Mouse (Mus musculus) NIH3T3 (cell line): ENCODE data around the gene Slc20a1.

Experiments
- DNase-seq: peaks from one replicate; pipeline ENCODE4 v3.0.0-alpha.2; 2012; ENCODE audit warnings: low read depth

Slc20a1 gene

DNA sequence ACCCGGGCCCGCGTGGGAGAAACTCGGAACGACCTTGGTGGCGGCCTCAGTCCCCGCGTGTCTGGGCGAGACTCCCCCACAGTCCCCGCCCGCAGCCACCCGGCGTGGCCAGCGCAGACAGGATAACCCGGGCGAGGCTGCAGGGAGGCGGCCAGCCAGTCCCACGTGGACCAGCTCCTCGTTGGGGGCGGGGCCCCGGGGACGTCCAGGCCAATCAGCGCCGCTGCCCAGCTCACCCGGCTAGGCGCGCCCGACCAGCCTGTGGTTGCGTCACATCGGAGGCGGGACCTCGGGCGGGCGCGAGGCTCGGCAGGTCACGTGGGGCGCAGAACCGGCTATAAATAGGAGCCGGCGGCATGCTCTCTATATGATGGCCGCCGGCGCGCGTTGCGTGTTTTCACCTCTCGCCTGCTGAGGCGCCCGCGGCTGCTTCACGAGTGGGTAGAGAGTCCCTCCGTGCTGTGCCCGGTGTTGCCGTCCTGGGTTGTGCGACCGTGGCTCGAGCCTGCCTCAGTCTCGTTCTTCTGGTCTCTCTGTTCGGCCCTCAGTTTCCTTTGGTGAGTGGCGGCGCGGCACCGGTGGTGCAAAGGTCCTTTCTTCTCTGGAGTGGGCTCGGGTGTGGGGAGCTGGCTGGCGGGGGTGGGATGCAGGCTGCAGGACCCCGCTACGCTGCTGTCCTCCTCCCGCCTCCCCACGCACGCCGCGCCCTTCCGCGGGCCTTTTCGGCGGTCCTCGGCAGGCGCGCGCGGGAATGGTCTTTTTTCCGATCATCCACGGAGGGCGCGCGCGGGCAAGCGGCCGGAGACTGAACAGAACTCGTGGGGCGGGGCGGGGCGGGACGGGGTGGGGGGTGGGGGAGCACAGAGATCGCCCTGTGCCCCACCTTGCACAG is at the start of gene Slc20a1:
Gene Slc20a1, plus strand, starts transcription at position 329 of the 892 bp plus-strand sequence.
- peak; percentile 99 for DNase-seq

DNA sequence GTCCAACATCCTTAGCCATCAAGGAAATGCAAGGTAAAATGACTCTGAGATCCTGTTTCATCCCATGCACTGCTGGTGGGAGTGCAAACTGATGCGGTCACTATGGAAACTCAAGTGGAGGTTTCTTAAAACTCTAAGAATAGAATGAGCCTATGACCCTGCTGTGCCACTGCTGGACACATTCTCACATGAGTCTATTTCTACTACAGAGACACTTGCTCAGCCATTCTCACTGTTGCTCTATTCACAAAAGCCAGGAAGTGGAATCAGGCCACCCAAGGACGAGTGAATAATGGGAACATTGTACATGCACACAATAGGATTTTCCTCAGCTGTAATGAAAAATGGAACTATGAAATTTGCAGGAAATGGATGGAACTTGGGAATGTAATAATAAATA is 49.7 kb upstream of the Slc20a1 start:
- no peak for DNase-seq

DNA sequence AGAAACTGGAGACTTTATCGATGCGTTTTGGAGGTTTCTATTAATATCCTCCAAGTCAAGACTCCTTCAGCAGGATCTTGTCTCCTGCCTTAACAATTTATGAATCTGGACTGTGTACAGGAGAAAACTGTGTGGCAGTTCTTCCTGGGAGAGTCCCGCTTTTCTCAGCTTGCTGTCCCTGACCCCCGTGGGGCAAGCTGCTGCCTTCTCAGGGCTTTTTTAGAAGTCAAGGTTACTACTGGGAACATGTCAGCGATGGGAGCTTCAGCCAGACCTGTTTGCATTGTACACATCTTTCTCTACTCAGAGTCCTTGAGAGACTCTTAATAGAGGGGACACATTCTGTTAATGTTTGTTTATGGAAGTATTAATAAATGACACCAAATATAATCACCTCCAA is 48.2 kb upstream of the Slc20a1 start:
- no peak for DNase-seq

GRCm38 (mm10) chr2:129151111-129151510 is 47.5 kb upstream of the Slc20a1 start:
- no peak for DNase-seq

GRCm38 (mm10) chr2:129152751-129153150 is 45.8 kb upstream of the Slc20a1 start:
- DNase-seq: peak; percentile 20

- DNase-seq: no peak
These were observed 33.7 kb upstream of the Slc20a1 start for GRCm38 (mm10) chr2:129164815-129165214.

- no peak for DNase-seq
These were observed 31.8 kb upstream of the Slc20a1 start for GRCm38 (mm10) chr2:129166466-129167463.

- DNase-seq: no peak
These were observed 25.2 kb upstream of the Slc20a1 start for GRCm38 (mm10) chr2:129173386-129173785.

- DNase-seq: peak; percentile 77
These were observed 24.1 kb upstream of the Slc20a1 start for GRCm38 (mm10) chr2:129174474-129174873.

DNA sequence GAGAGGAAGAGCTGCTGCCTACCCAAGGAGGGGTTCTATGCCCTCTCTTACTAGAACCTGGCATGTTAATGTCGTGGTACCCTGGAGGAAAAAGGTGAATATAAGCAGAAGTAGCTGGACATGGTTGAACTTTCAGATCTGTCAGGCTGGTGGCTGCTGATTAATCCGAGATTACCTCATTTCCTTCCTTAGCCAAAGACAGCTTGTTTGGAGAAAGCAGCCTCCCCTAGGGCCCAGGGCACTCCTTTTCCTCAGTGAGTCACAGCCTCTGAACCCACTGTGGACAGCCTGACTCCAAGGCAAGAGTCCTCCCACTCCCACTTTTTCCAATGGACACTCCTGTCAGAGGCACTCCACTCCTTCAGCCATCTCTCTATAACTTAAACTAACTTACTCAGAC is 22.9 kb upstream of the Slc20a1 start:
- peak; percentile 58 for DNase-seq

GRCm38 (mm10) chr2:129176676-129177420 is 21.7 kb upstream of the Slc20a1 start:
- no peak for DNase-seq

- DNase-seq: no peak
These were observed 20.9 kb upstream of the Slc20a1 start for GRCm38 (mm10) chr2:129177661-129178060.

- no peak for DNase-seq
These were observed 20.2 kb upstream of the Slc20a1 start for GRCm38 (mm10) chr2:129178182-129178908.

- no peak for DNase-seq
These were observed 18.4 kb upstream of the Slc20a1 start for GRCm38 (mm10) chr2:129179946-129180853.

- no peak for DNase-seq
These were observed 17.1 kb upstream of the Slc20a1 start for GRCm38 (mm10) chr2:129181509-129181908.

DNA sequence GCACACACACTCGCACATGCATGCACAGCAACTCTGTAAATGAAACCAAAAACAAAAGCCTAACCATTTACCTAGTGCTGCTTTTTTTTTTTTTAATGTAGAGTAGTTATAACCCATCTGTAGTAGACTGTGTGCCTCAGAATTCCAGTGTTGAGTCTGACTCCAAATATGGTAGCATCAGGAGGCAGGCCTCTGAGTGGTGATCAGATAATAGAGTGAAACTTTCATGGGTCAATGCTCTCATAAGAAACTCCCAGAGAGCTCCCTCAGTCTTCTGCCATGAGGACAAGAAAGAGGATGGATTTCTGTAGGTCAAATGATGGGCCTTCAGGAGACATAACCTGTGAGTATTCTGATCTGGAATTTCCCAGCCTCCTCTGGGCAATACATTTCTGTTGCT is 16.2 kb upstream of the Slc20a1 start:
- no peak for DNase-seq

- no peak for DNase-seq
These were observed 15.0 kb upstream of the Slc20a1 start for GRCm38 (mm10) chr2:129183561-129184031.

DNA sequence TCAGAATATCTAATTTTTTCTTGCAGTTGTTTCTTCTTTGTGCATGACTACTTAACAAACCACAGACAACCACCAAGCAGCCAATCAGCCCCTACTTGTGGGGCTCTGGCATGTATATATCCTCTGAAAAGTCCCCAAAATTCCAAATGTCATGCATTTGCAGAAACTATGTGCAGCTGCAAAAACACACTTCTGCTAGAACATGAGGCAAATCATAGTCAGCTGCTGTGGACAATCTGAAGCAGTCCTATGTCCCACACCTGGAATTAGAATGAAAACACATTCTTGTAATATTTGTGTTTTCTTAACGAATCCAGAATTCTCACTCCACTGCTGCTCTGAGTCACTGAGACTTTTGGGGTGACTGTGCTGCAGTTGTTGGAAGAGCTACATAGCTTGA is 13.7 kb upstream of the Slc20a1 start:
- no peak for DNase-seq

DNA sequence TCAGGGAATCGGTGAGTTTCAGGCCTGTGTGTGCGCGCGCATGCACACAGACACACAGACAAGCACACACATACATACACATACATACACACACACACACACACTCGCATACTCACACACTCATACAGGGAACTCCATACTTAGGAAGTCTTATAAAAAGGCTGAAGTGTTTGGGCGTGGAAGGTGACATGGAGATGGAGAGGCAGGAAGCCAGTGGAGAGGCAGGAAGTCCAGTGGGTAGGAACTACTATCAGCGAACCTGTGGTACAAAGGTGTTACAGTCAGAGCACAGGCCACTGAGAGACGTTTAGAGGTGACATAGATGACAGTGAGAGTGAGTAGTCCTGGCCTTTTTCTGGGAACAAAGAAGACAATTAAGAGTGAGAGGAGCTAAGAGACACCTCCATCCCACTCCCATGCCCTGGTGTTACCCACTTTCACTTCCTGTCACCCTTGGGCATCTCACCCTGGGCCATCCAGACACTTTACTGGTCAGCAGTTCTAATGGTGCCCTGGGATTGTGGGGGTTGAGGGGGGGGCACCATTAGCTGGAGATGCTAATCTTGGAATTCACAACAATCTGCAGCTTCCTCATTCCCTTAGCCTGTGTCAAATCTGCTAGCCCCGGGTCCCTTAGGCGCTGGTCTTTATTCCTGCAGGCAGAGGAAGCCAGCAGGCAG is 12.8 kb upstream of the Slc20a1 start:
- no peak for DNase-seq
